Mouse (Mus musculus) stomach, postnatal 0 days (tissue): ENCODE data around the gene Kpna2.

Experiments
- CTCF ChIP-seq: IDR thresholded peaks from 2 replicates; pipeline ENCODE4 v1.5.1; 2016; ENCODE audit warnings: antibody characterized with exemption, low read depth, mild to moderate bottlenecking, moderate library complexity
- EP300 ChIP-seq: optimal IDR thresholded peaks from 2 replicates; pipeline ENCODE3; 2016; ENCODE audit warnings: antibody characterized with exemption

GRCm38 (mm10) chr11:107016893-107017292 is 17.6 kb upstream of the Kpna2 start:
- peak; percentile 33 for TF ChIP-seq CTCF
- TF ChIP-seq EP300: no peak
